Mouse (Mus musculus): ENCODE measurements around the gene Arhgap35.

DNA sequence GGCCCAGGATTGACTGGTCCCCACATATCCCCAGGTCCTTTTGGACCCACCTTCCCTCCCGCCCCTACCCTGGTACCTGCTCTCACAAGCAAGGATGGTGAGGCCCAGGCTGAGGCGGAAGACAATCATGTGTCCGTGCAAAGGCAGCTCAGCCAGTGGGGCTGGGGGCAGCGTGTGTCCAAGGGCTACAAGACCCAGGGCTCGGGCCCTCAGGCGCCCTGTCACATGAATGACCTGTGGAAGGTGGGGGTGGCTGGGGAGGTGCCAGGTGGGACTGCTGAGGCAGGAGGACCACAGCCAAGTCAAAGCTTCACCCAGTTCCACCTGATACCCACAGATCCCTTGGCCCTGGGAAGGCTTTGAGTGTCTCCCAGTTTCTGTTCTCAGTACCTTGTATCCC is 153.1 kb downstream of the Arhgap35 start:
- TF ChIP-seq CTCF (conservative IDR thresholded peaks at IDR 0.05; ENCODE audit: low read length) (no peak), POU5F1 (IDR thresholded peaks at IDR 0.05; ENCODE audit: borderline replicate concordance, low read length) (no peak), NANOG (IDR thresholded peaks at IDR 0.05; ENCODE audit: borderline replicate concordance, low read length) (no peak)

All from E14TG2a.4 (cell line).